Mouse (Mus musculus) skeletal muscle tissue, postnatal 0 days (tissue): Measurements from ENCODE around the gene Gpsm2. TPM values are rescaled to one million over a fixed set of nuclear protein-coding genes. Genes with fewer than 3 reads are reported as not detected.

ENCODE experiments used
- polyA plus RNA-seq: library from polyadenylated mRNA; unstranded; fragments of >200 nt; fragmentation: Nextera tagmentation; extraction: Ambion mirVana; gene quantifications from 2 replicates; pipeline ENCODE4 v1.2.1, GENCODE M21; 2015

Gpsm2 gene
- 36.4 and 38.4 TPM in 2 replicates for polyA plus RNA-seq

DNA sequence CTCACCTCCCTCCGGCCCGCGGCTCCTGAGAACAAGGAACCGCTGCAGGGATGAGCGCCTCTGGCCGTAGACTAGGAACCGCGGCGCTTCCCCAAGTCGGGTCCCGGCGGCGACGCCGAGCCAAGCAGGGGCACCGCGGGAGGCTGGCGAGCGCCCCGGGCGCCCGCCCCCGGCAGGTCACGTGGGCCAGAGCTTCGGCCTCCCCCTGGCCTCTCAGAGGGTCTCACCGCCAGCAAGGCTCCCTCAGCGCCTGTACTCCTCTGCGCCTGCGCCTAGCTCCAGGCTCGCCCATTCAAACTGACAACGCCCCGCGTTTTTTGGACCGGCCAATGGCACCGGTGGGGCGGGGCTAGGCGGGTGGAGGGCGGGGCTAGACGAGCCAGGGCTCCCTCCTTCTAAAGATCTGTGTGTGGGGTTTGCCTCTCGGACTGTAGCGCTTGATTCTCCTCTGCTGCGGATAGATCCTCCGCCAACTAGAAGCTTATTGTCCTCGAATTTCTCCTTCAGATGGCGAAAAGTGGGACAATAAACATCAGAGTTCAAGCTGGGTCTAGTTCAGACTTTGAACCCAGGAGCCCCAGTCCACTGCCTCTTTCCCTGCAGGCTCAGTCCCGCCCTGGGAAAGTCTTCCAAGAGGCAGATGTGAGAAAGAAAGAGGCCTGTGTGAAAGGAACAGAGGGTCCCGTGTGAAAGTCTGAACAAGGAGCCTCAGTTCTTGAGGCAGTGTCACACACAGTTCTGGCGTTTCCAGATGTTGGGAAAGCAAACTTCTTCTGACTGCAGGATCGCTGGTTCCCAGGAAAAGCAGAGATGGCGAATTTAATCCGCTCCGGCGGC is at the start of gene Gpsm2:
TSS of gene Gpsm2 (minus strand) at position 274 of the 837 bp plus-strand sequence.

DNA sequence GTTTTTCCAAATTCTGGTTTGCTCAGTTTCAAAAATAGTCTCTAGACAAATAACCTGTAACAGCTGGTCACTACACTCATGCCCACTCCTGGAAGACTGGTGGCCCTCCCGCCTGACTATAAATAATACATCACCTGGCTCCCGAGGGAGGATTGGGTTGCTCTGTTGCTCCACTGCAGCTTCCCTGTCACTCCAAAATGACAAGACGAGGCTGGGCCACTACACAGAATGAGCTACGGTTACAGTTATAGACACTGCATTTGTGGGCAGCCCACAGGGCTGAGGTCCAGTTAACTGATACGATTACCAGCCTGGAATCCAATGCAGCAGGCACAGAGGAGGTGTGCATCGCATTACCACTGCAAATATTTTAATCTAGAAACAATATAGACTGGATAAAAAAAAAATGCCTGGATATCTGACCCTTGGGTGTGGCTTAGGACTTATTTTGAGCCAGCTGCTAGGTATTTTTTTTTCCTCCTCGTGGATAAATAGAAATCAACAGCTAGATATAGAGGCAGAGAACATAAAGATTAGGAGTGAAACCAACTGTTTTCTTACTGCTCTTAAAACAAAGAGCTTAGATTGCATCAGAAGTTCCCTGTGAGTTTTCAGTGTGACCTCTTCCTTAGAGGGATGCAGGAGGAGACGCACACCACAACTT is 17.1 kb upstream of the Gpsm2 start, which contains the start of gene Aknad1:
TSS of gene Aknad1 (plus strand) at position 614 of the 664 bp plus-strand sequence.

DNA sequence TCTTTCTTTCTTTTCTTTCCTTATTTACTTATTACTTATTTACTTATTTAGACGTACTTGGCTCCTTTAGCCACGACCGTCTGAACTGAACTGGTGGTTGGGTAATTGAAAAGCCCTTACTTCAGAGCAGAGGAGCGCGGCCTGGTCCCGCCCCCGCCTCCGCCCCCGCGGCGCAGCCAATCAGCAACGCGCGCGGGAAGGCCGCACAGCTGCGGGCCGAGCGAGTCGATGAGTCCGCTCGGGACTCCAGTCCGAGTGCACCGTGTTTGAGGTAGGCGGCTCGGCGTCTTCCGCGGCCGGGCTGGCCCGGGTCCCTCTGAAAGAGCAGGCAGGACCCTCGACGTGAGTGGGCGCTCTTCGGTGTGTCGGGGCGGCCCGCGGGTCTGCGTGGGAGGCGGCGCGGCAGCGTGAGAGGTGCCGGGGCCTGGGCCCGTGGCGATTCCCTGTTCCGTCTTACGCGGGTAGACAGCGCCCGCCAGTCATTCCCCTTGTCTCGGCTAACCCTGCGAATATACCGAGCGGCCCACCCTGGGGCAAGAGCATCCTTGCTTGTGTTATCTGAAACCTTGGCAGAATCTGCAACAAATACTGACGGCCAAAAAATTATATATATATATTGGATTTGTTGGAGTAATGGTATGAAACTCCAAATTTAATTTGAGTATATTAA is 68.3 kb downstream of the Gpsm2 start, which contains the start of gene Clcc1:
TSS of gene Clcc1 (plus strand) at position 204 of the 670 bp plus-strand sequence.

Other genes with a start within 250 kb of the Gpsm2 start
- not detected in 2 replicates for gene 1700013F07Rik, start 188.2 kb downstream of the Gpsm2 start, polyA plus RNA-seq
- gene 5330417C22Rik, start 185.8 kb downstream of the Gpsm2 start, polyA plus RNA-seq: 0.03 and 0.04 TPM in 2 replicates
- gene Tmem167b, start 159.8 kb downstream of the Gpsm2 start, polyA plus RNA-seq: 21.0 and 24.8 TPM in 2 replicates
- 26.6 and 33.4 TPM in 2 replicates for gene Taf13, start 150.6 kb downstream of the Gpsm2 start, polyA plus RNA-seq
- 3.6 and 4.3 TPM in 2 replicates for gene Wdr47, start 131.0 kb downstream of the Gpsm2 start, polyA plus RNA-seq
- 42.2 and 47.0 TPM in 2 replicates for gene Clcc1, start 68.4 kb downstream of the Gpsm2 start, polyA plus RNA-seq
- gene Aknad1, start 17.3 kb upstream of the Gpsm2 start, polyA plus RNA-seq: 0.73 and 0.81 TPM in 2 replicates
- 33.5 and 37.0 TPM in 2 replicates for gene Stxbp3, start 118.2 kb upstream of the Gpsm2 start, polyA plus RNA-seq
- gene Fndc7, start 167.7 kb upstream of the Gpsm2 start, polyA plus RNA-seq: 0.41 and 0.62 TPM in 2 replicates
- gene Prpf38b, start 189.4 kb upstream of the Gpsm2 start, polyA plus RNA-seq: 34.4 and 37.8 TPM in 2 replicates
- gene Henmt1, start 217.6 kb upstream of the Gpsm2 start, polyA plus RNA-seq: 0.09 TPM in 1 of 2 replicates, not detected in the other
- not detected in 2 replicates for gene Gm9857, start 218.1 kb upstream of the Gpsm2 start, polyA plus RNA-seq